In genomic region chr9:27126543-27126942, GRCm38 (mm10) we compare ENCODE assay signal across 18 mouse cellular contexts. TPM values are rescaled to one million over a fixed set of nuclear protein-coding genes. Genes with fewer than 3 reads are reported as not detected.
DNase-seq lines count a peak whose midpoint lies in the region; ATAC-seq and TF ChIP-seq lines count a peak whose summit lies in the region.
"Had no signal": no experiment of that assay in that cellular context is flagged by ENCODE, and none has a peak within 500 bp of the region (broad histone marks: within the 10 kb centered on the region; RNA-seq: fewer than 3 reads in every experiment).

No protein-coding gene starts in this region.

- no peaks in the 10 kb centered on the region for H3K4me1 ChIP-seq in kidney, embryonic 14.5 days (ENCODE audit: control insufficient read depth, insufficient read depth, low read length)
- 0 out of 2 replicates have a peak, but pooled peaks cover 4% of the 10 kb centered on the region for H3K4me1 ChIP-seq in midbrain, postnatal 0 days (ENCODE audit: insufficient read depth, low read length)
- peaks cover 20% of the 10 kb centered on the region for H3K4me1 ChIP-seq in midbrain, embryonic 15.5 days
- H3K4me1 ChIP-seq: intestine, embryonic 15.5 days had no signal

- H3K9me3 ChIP-seq in kidney, embryonic 14.5 days (ENCODE audit: control insufficient read depth, low read length): no peaks in the 10 kb centered on the region
- H3K9me3 ChIP-seq in midbrain, postnatal 0 days (ENCODE audit: low read length): no peaks in the 10 kb centered on the region
- no peaks in the 10 kb centered on the region for H3K9me3 ChIP-seq in midbrain, embryonic 15.5 days
- H3K9me3 ChIP-seq: intestine, embryonic 15.5 days had no signal

- peak; percentile 25 to 37 for DNase-seq in kidney, postnatal 4 days
- DNase-seq in midbrain, postnatal 0 days (ENCODE audit: low spot score): no peak
- DNase-seq in ES-CJ7 (ENCODE audit: low read depth, low spot score) (peak; percentile 51), ZHBTc4 (ENCODE audit: low read depth, low spot score) (peak; percentile 72)
- DNase-seq in adrenal gland, postnatal 14 days: no peak
- no peak for DNase-seq in gastrocnemius, postnatal 36 days
- DNase-seq: cerebellum, adult 18-20 months; cerebellum, postnatal 36 days; heart, adult 11 months; kidney, postnatal 10 days; lung, adult 2 months; right cerebral cortex, postnatal 25 days; thymus, postnatal 36 days had no signal

- H3K27ac ChIP-seq in kidney, embryonic 14.5 days (ENCODE audit: low read depth, low read length): no peak overlapping the region
- no peak overlapping the region for H3K27ac ChIP-seq in midbrain, postnatal 0 days (ENCODE audit: low read depth, low read length)
- no peak overlapping the region for H3K27ac ChIP-seq in midbrain, embryonic 15.5 days
- H3K27ac ChIP-seq: embryonic facial prominence, embryonic 10.5 days; intestine, embryonic 15.5 days had no signal

- H3K27me3 ChIP-seq in kidney, embryonic 14.5 days (ENCODE audit: control insufficient read depth, insufficient read depth, low read length): no peaks in the 10 kb centered on the region
- H3K27me3 ChIP-seq in midbrain, postnatal 0 days (ENCODE audit: insufficient read depth, low read length): no peaks in the 10 kb centered on the region
- H3K27me3 ChIP-seq in midbrain, embryonic 15.5 days (replicated peaks): no peaks in the 10 kb centered on the region
- H3K27me3 ChIP-seq: intestine, embryonic 15.5 days had no signal

- H3K9ac ChIP-seq in kidney, embryonic 14.5 days (ENCODE audit: low read depth, low read length): no peak overlapping the region
- H3K9ac ChIP-seq in midbrain, postnatal 0 days (replicated peaks; ENCODE audit: low read length, poor library complexity, severe bottlenecking): no peak overlapping the region
- H3K9ac ChIP-seq in midbrain, embryonic 15.5 days: no peak overlapping the region
- H3K9ac ChIP-seq: intestine, embryonic 15.5 days had no signal

- no peak for ATAC-seq in kidney, embryonic 14.5 days (ENCODE audit: low FRiP score, low TSS enrichment)
- no peak for ATAC-seq in midbrain, postnatal 0 days (ENCODE audit: low FRiP score)
- ATAC-seq in midbrain, embryonic 15.5 days (replicated peaks): no peak
- ATAC-seq: intestine, embryonic 15.5 days; midbrain, embryonic 16.5 days had no signal

- no peaks in the 10 kb centered on the region for H3K36me3 ChIP-seq in kidney, embryonic 14.5 days (ENCODE audit: control insufficient read depth, insufficient read depth, low read length)
- H3K36me3 ChIP-seq in midbrain, postnatal 0 days (ENCODE audit: insufficient read depth, low read length): no peaks in the 10 kb centered on the region
- H3K36me3 ChIP-seq in midbrain, embryonic 15.5 days (replicated peaks): no peaks in the 10 kb centered on the region
- H3K36me3 ChIP-seq: intestine, embryonic 15.5 days had no signal

- intact Hi-C loops in gastrocnemius, postnatal 36 days (cut with DNase I): no loop called here

- TF ChIP-seq CTCF in midbrain, postnatal 0 days (IDR thresholded peaks at IDR 0.05): peak; percentile 53

- no peak overlapping the region for H3K4me3 ChIP-seq in kidney, embryonic 14.5 days (ENCODE audit: low read length)
- no peak overlapping the region for H3K4me3 ChIP-seq in midbrain, postnatal 0 days (ENCODE audit: low read depth, low read length)
- H3K4me3 ChIP-seq in midbrain, embryonic 15.5 days: no peak overlapping the region
- H3K4me3 ChIP-seq: embryonic facial prominence, embryonic 10.5 days; intestine, embryonic 15.5 days had no signal

- H3K4me2 ChIP-seq in kidney, embryonic 14.5 days (replicated peaks; ENCODE audit: low read depth, low read length): no peak overlapping the region
- H3K4me2 ChIP-seq in midbrain, postnatal 0 days (ENCODE audit: low read depth, low read length, poor library complexity, severe bottlenecking): no peak overlapping the region
- no peak overlapping the region for H3K4me2 ChIP-seq in midbrain, embryonic 15.5 days
- H3K4me2 ChIP-seq: intestine, embryonic 15.5 days had no signal

- WGBS in kidney, embryonic 14.5 days: 87% methylated on average over 6 of the region's 6 CpGs
- 93% methylated on average over 6 of the region's 6 CpGs for WGBS in midbrain, postnatal 0 days
- 95% methylated on average over 6 of the region's 6 CpGs for WGBS in midbrain, embryonic 15.5 days

RNA-seq across cellular contexts. Expression of gene Jam3, which starts 28.7 kb away (rescaled TPM):
- polyA plus RNA-seq in kidney, embryonic 14.5 days (2014; fragmentation: Nextera tagmentation; extraction: Ambion mirVana): 75.1 and 78.3 TPM in 2 replicates
- total RNA-seq in midbrain, postnatal 0 days (2014; rRNA removed): 20.6 and 37.3 TPM in 2 replicates
- 28.8 and 29.2 TPM in 2 replicates for polyA plus RNA-seq in midbrain, postnatal 0 days (2015; fragmentation: Nextera tagmentation; extraction: Ambion mirVana)
- polyA plus RNA-seq in midbrain, embryonic 15.5 days (2015; fragmentation: Nextera tagmentation; extraction: Ambion mirVana): 52.2 and 53.5 TPM in 2 replicates
- total RNA-seq in adrenal gland, postnatal 14 days (2021): 30.9 and 38.4 TPM in 2 replicates
- total RNA-seq in gastrocnemius, postnatal 36 days (2021): 1 to 10 TPM; 7.1 to 8.2 TPM

Comparison
In these comparisons a context has a peak if more than half of its experiments do, and no peak if none do; other contexts are left out.
1. DNase-seq: peak in kidney, postnatal 4 days (2 of 2), ES-CJ7 (single experiment) and ZHBTc4 (single experiment); none in midbrain, postnatal 0 days (single experiment), adrenal gland, postnatal 14 days (single experiment) and gastrocnemius, postnatal 36 days (0 of 2).